Mouse (Mus musculus) limb, embryonic 14.5 days (tissue): ENCODE data around the gene Slc38a2. TPM values are rescaled to one million over a fixed set of nuclear protein-coding genes. Genes with fewer than 3 reads are reported as not detected.
A peak's percentile ranks its signal among the peaks of the same experiment; 100 is the strongest.

Experiments used
- ATAC-seq: fragments of 200-750 bp; cut with Nextera tagmentation; 2 replicates; pipeline ENCODE4 v1.8.0; 2017; ENCODE audit warnings: low read depth, moderate number of reproducible peaks, moderate TSS enrichment; ENCODE audit not compliant: low FRiP score
- DNase-seq: peaks from one replicate; pipeline ENCODE4 v3.0.0-alpha.2; 2015; ENCODE audit warnings: low spot score
- H3K27ac ChIP-seq: fragments of 300-500 bp; sonication (generic); replicated peaks from 2 replicates; pipeline ENCODE4 v1.5.1; 2014; ENCODE audit warnings: low read depth, mild to moderate bottlenecking, low read length, moderate library complexity, mixed read lengths
- H3K27me3 ChIP-seq: fragments of 300-500 bp; sonication (generic); 2 replicates; pipeline ENCODE4 v1.6.1; 2014; ENCODE audit warnings: low read length, mixed read lengths; ENCODE audit not compliant: control insufficient read depth, insufficient read depth
- H3K36me3 ChIP-seq: fragments of 300-500 bp; sonication (generic); 2 replicates; pipeline ENCODE4 v1.6.1; 2014; ENCODE audit warnings: mild to moderate bottlenecking, low read length, moderate library complexity, mixed read lengths; ENCODE audit not compliant: control insufficient read depth, insufficient read depth
- H3K4me1 ChIP-seq: fragments of 300-500 bp; sonication (generic); 2 replicates; pipeline ENCODE4 v1.6.1; 2014; ENCODE audit warnings: antibody characterized with exemption, low read length, mixed read lengths; ENCODE audit not compliant: control insufficient read depth, insufficient read depth
- H3K4me2 ChIP-seq: fragments of 300-500 bp; sonication (generic); replicated peaks from 2 replicates; pipeline ENCODE4 v1.6.1; 2014; ENCODE audit warnings: low read depth, mild to moderate bottlenecking, low read length, moderate library complexity; ENCODE audit not compliant: severe bottlenecking
- H3K4me3 ChIP-seq: fragments of 300-500 bp; sonication (generic); replicated peaks from 2 replicates; pipeline ENCODE4 v1.5.1; 2014; ENCODE audit warnings: low read length
- H3K9ac ChIP-seq: fragments of 300-500 bp; sonication (generic); 2 replicates; pipeline ENCODE4 v1.6.1; 2014; ENCODE audit warnings: mild to moderate bottlenecking, low read depth, low read length, moderate library complexity; ENCODE audit not compliant: severe bottlenecking
- H3K9me3 ChIP-seq: fragments of 300-500 bp; sonication (generic); 2 replicates; pipeline ENCODE4 v1.6.1; 2016; ENCODE audit warnings: low read length; ENCODE audit not compliant: control insufficient read depth
- POLR2A ChIP-seq: fragments of 200-500 bp; IDR thresholded peaks from 2 replicates; pipeline ENCODE4 v1.8.0; 2012; ENCODE audit warnings: inconsistent platforms, mild to moderate bottlenecking, moderate library complexity, borderline replicate concordance; ENCODE audit not compliant: insufficient read depth, insufficient read length; ENCODE audit errors: extremely low read depth
- WGBS: fragments of 180-500 bp; shearing (Covaris S2); extraction: QIAGEN DNeasy Blood & Tissue Kit; methylation state at CpG from one replicate; pipeline ENCODE4 v1.1.7; 2014; 5-methylcytosine and 5-hydroxymethylcytosine counted together
- polyA plus RNA-seq, 2 experiments: library from polyadenylated mRNA; depleted of rRNA in 1 of 2; stranded (reverse) in 1 of 2; unstranded in 1 of 2; fragments of >200 nt; fragmentation: Nextera tagmentation in 1 of 2; extraction: Ambion mirVana in 1 of 2; gene quantifications; 2 replicates each; pipeline versions ENCODE4 v1.2.1 to v1.2.3; 2012 to 2014

The Slc38a2 gene
- polyA plus RNA-seq, 2 experiments, result 116 to 137 TPM

- WGBS, result 1% methylated on average over 54 of the region's 101 CpGs
- peak overlapping the region; percentile 99 for H3K27ac ChIP-seq
- TF ChIP-seq POLR2A, result peak; percentile 66; the same call in 1 of the 2 replicates
- ATAC-seq (peak; percentile 79), DNase-seq (peak; percentile 83)
- H3K36me3 ChIP-seq, result peaks cover 47% of the 10 kb centered on the region
- H3K4me1 ChIP-seq, result peaks cover 38% of the 10 kb centered on the region
- peak overlapping the region; percentile 95 for H3K4me3 ChIP-seq
- H3K9ac ChIP-seq, result peak overlapping the region; percentile 100
- H3K27me3 ChIP-seq, result no peaks in the 10 kb centered on the region
- no peaks in the 10 kb centered on the region for H3K9me3 ChIP-seq
- peak overlapping the region; percentile 65 for H3K4me2 ChIP-seq
Observed at GRCm38 (mm10) chr15:96698658-96699448, 677 bp downstream of the Slc38a2 start.

GRCm38 (mm10) chr15:96697901-96698657, 1.5 kb downstream of the Slc38a2 start:
- peak overlapping the region; percentile 100 for H3K9ac ChIP-seq
- H3K4me1 ChIP-seq, result peaks cover 40% of the 10 kb centered on the region
- no peak for ATAC-seq
- TF ChIP-seq POLR2A, result no peak
- no peaks in the 10 kb centered on the region for H3K27me3 ChIP-seq
- peak overlapping the region; percentile 95 for H3K4me3 ChIP-seq
- peak overlapping the region; percentile 65 for H3K4me2 ChIP-seq
- peak overlapping the region; percentile 99 for H3K27ac ChIP-seq
- no peaks in the 10 kb centered on the region for H3K9me3 ChIP-seq
- H3K36me3 ChIP-seq, result peaks cover 54% of the 10 kb centered on the region
- DNase-seq, result no peak
- WGBS, result 9% methylated on average over 19 of the region's 19 CpGs

GRCm38 (mm10) chr15:96696486-96697284, 2.8 kb downstream of the Slc38a2 start:
- Histone ChIP-seq H3K36me3 (peaks cover 68% of the 10 kb centered on the region), H3K27ac (0 out of 2 replicates have a peak overlapping the region, but pooled peaks have one; percentile 8), H3K4me1 (peaks cover 40% of the 10 kb centered on the region), H3K9ac (peak overlapping the region; percentile 100), H3K27me3 (no peaks in the 10 kb centered on the region), H3K4me2 (peak overlapping the region; percentile 65), H3K9me3 (no peaks in the 10 kb centered on the region), H3K4me3 (peak overlapping the region; percentile 95)
- ATAC-seq (no peak), DNase-seq (no peak)
- 50% methylated on average over 13 of the region's 13 CpGs for WGBS
- no peak for TF ChIP-seq POLR2A

- Histone ChIP-seq H3K4me3 (peak overlapping the region; percentile 95), H3K9me3 (no peaks in the 10 kb centered on the region), H3K27ac (no peak overlapping the region), H3K36me3 (peaks cover 78% of the 10 kb centered on the region), H3K9ac (no peak overlapping the region), H3K4me2 (peak overlapping the region; percentile 65), H3K27me3 (no peaks in the 10 kb centered on the region), H3K4me1 (peaks cover 37% of the 10 kb centered on the region)
- WGBS, result 74% methylated on average over 26 of the region's 26 CpGs
- no peak for TF ChIP-seq POLR2A
- DNase-seq (no peak), ATAC-seq (no peak)
Observed at GRCm38 (mm10) chr15:96695455-96696421, 3.8 kb downstream of the Slc38a2 start.
